Mouse (Mus musculus) hindbrain, postnatal 0 days (tissue): Measurements from ENCODE around the gene Slc6a13. TPM values are rescaled to one million over a fixed set of nuclear protein-coding genes. Genes with fewer than 3 reads are reported as not detected.
A peak's percentile ranks its signal among the peaks of the same experiment; 100 is the strongest.

Source experiments
- ATAC-seq: fragments of 200-750 bp; cut with Nextera tagmentation; 2 replicates; pipeline ENCODE4 v1.8.0; 2017; ENCODE audit warnings: mild to moderate bottlenecking, moderate TSS enrichment, moderate library complexity
- DNase-seq: peaks from one replicate; pipeline ENCODE4 v3.0.0-alpha.2; 2015; ENCODE audit warnings: low spot score
- H3K27ac ChIP-seq: fragments of 300-500 bp; sonication (generic); 2 replicates; pipeline ENCODE4 v1.5.1; 2014; ENCODE audit warnings: mild to moderate bottlenecking
- H3K27me3 ChIP-seq: fragments of 300-500 bp; sonication (generic); 2 replicates; pipeline ENCODE4 v1.6.1; 2014; ENCODE audit warnings: low read length, mixed read lengths; ENCODE audit not compliant: insufficient read depth
- H3K36me3 ChIP-seq: fragments of 300-500 bp; sonication (generic); 2 replicates; pipeline ENCODE4 v1.6.1; 2014; ENCODE audit warnings: low read length, mixed read lengths; ENCODE audit not compliant: insufficient read depth
- H3K4me1 ChIP-seq: fragments of 300-500 bp; sonication (generic); 2 replicates; pipeline ENCODE4 v1.6.1; 2014; ENCODE audit warnings: antibody characterized with exemption, low read length, mixed read lengths; ENCODE audit not compliant: insufficient read depth
- H3K4me2 ChIP-seq: fragments of 300-500 bp; sonication (generic); 2 replicates; pipeline ENCODE4 v1.6.1; 2014; ENCODE audit warnings: low read depth, mild to moderate bottlenecking, low read length, moderate library complexity, mixed read lengths
- H3K4me3 ChIP-seq: fragments of 300-500 bp; sonication (generic); 2 replicates; pipeline ENCODE4 v1.5.1; 2014; ENCODE audit warnings: low read length
- H3K9ac ChIP-seq: fragments of 300-500 bp; sonication (generic); replicated peaks from 2 replicates; pipeline ENCODE4 v1.6.1; 2014; ENCODE audit warnings: mild to moderate bottlenecking, low read length, moderate library complexity, mixed read lengths
- H3K9me3 ChIP-seq: fragments of 300-500 bp; sonication (generic); 2 replicates; pipeline ENCODE4 v1.6.1; 2016; ENCODE audit warnings: low read length, mixed read lengths
- CTCF ChIP-seq: IDR thresholded peaks from 2 replicates; pipeline ENCODE4 v1.5.1; 2016; ENCODE audit warnings: antibody characterized with exemption, control low read depth, low read depth
- WGBS: fragments of 180-500 bp; shearing (Covaris S2); extraction: QIAGEN DNeasy Blood & Tissue Kit; methylation state at CpG from one replicate; pipeline ENCODE4 v1.1.7; 2014; 5-methylcytosine and 5-hydroxymethylcytosine counted together
- polyA plus RNA-seq: library from polyadenylated mRNA; unstranded; fragments of >200 nt; fragmentation: Nextera tagmentation; extraction: Ambion mirVana; gene quantifications from 2 replicates; pipeline ENCODE4 v1.2.1, GENCODE M21; 2015
- total RNA-seq: library from RNA; depleted of rRNA; stranded (reverse); fragments of >200 nt; gene quantifications from 2 replicates; pipeline ENCODE4 v1.2.3, GENCODE M21; 2014; rRNA removed

The Slc6a13 gene
- total RNA-seq: 42.1 and 58.2 TPM in 2 replicates
- 55.4 and 60.7 TPM in 2 replicates for polyA plus RNA-seq

GRCm38 (mm10) chr6:121299954-121300353 is at the start of gene Slc6a13:
Slc6a13 (plus strand) TSS chr6:121300227.
- no peak for ATAC-seq
- no peaks in the 10 kb centered on the region for H3K9me3 ChIP-seq
- no peak within 1 kb of the TSS for H3K9ac ChIP-seq
- DNase-seq: no peak
- TF ChIP-seq CTCF: no peak
- H3K36me3 ChIP-seq: no peaks in the 10 kb centered on the region
- no peak within 1 kb of the TSS for H3K27ac ChIP-seq
- no peaks in the 10 kb centered on the region for H3K27me3 ChIP-seq
- H3K4me1 ChIP-seq: no peaks in the 10 kb centered on the region
- H3K4me2 ChIP-seq: no peak within 1 kb of the TSS
- WGBS: 6% methylated on average over 11 of the region's 11 CpGs
- H3K4me3 ChIP-seq: no peak within 1 kb of the TSS

GRCm38 (mm10) chr6:121250406-121250805 is 49.6 kb upstream of the Slc6a13 start:
- Histone ChIP-seq H3K36me3 (no peaks in the 10 kb centered on the region), H3K27ac (no peak overlapping the region), H3K4me3 (no peak overlapping the region), H3K9ac (no peak overlapping the region), H3K4me2 (no peak overlapping the region), H3K9me3 (no peaks in the 10 kb centered on the region), H3K4me1 (no peaks in the 10 kb centered on the region), H3K27me3 (no peaks in the 10 kb centered on the region)
- ATAC-seq: no peak
- WGBS: 57% methylated on average over 1 of the region's 1 CpGs
- no peak for TF ChIP-seq CTCF
- no peak for DNase-seq

DNA sequence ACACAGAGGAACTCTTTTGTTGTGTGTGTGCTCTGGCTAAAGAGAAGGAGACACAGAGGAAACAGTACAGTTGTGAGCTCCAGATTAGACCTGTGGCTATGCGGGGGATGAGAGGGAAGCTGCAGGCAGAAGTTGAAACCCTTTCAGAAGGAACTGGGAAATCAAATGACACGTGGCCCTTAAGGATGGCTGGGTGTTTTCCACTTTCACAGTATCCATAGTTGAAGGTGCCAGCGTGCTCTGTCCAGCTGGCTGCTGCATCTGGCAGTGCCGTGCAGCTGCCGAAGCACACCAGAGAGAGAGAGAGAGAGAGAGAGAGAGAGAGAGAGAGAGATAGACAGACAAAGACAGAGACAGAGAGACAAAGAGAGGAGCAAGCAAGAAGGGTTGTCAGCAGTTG is 48.8 kb upstream of the Slc6a13 start:
- Histone ChIP-seq H3K4me3 (no peak overlapping the region), H3K27me3 (no peaks in the 10 kb centered on the region), H3K4me1 (no peaks in the 10 kb centered on the region), H3K4me2 (no peak overlapping the region), H3K27ac (no peak overlapping the region), H3K9me3 (no peaks in the 10 kb centered on the region), H3K36me3 (no peaks in the 10 kb centered on the region), H3K9ac (no peak overlapping the region)
- ATAC-seq (no peak), DNase-seq (no peak)
- WGBS: 73% methylated on average over 5 of the region's 5 CpGs
- no peak for TF ChIP-seq CTCF

- Histone ChIP-seq H3K4me1 (no peaks in the 10 kb centered on the region), H3K4me3 (no peak overlapping the region), H3K9ac (no peak overlapping the region), H3K27ac (no peak overlapping the region), H3K9me3 (no peaks in the 10 kb centered on the region), H3K4me2 (no peak overlapping the region), H3K36me3 (no peaks in the 10 kb centered on the region), H3K27me3 (no peaks in the 10 kb centered on the region)
- 30% methylated on average over 9 of the region's 9 CpGs for WGBS
- peak; percentile 84 for TF ChIP-seq CTCF
- ATAC-seq (0 out of 2 replicates have a peak, but pooled peaks have one; percentile 38), DNase-seq (peak; percentile 83)
These were observed 39.5 kb upstream of the Slc6a13 start for GRCm38 (mm10) chr6:121260548-121260947.

DNA sequence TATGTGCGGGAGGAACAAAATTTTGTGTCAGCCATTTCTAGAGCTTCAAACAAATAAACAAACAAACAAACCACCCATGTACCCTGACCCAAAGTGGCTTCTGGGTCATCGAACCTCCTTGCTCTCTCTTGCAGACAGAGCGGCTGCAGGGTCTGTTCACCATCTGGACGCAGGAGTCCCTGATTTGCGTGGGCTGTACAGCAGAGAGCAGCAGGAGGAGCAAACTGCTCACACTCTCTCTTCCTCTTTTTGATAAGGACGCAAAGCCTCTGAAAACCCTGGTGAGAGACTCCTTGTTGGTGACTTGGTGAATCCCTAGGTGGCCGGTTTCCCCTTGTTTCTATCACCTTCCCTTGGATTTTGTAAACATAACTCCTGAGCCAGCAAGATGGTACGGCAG is 38.8 kb upstream of the Slc6a13 start:
- Histone ChIP-seq H3K27ac (no peak overlapping the region), H3K4me1 (no peaks in the 10 kb centered on the region), H3K9ac (no peak overlapping the region), H3K4me3 (no peak overlapping the region), H3K36me3 (no peaks in the 10 kb centered on the region), H3K4me2 (no peak overlapping the region), H3K9me3 (no peaks in the 10 kb centered on the region), H3K27me3 (no peaks in the 10 kb centered on the region)
- 83% methylated on average over 8 of the region's 8 CpGs for WGBS
- ATAC-seq: no peak
- no peak for TF ChIP-seq CTCF
- DNase-seq: no peak

DNA sequence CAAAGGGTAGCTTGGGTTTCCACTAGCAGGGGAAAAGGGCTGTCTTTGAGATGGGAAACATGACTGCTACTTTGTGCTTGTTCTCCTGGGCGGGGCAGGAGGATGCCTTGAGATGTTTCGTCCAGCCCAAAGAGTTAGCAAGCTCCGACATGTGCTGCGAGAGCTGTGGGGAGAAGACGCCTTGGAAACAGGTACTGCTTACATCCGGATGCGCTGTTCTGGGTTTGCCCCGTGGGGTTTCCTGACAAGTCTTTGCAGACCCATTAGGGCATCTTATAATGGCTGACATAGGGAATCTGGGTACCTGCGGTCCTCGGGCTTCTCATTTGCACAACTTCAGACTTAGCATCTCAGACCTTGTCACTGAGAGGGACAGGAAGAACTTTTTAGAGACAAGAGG is 38.0 kb upstream of the Slc6a13 start:
- TF ChIP-seq CTCF: no peak
- WGBS: 94% methylated on average over 10 of the region's 10 CpGs

GRCm38 (mm10) chr6:121262496-121262895 is 37.5 kb upstream of the Slc6a13 start:
- no peak overlapping the region for H3K27ac ChIP-seq
- no peak for ATAC-seq
- H3K27me3 ChIP-seq: no peaks in the 10 kb centered on the region
- TF ChIP-seq CTCF: no peak
- H3K4me1 ChIP-seq: no peaks in the 10 kb centered on the region
- no peak overlapping the region for H3K4me2 ChIP-seq
- DNase-seq: no peak
- no peaks in the 10 kb centered on the region for H3K36me3 ChIP-seq
- 95% methylated on average over 11 of the region's 11 CpGs for WGBS
- H3K9ac ChIP-seq: no peak overlapping the region
- no peak overlapping the region for H3K4me3 ChIP-seq
- H3K9me3 ChIP-seq: no peaks in the 10 kb centered on the region

More for the DNA sequence above, 38.0 kb upstream of the Slc6a13 start:
- no peaks in the 10 kb centered on the region for H3K27me3 ChIP-seq
- ATAC-seq: no peak
- no peaks in the 10 kb centered on the region for H3K36me3 ChIP-seq
- no peak overlapping the region for H3K4me2 ChIP-seq
- no peaks in the 10 kb centered on the region for H3K9me3 ChIP-seq
- H3K4me1 ChIP-seq: no peaks in the 10 kb centered on the region
- H3K4me3 ChIP-seq: no peak overlapping the region
- H3K27ac ChIP-seq: no peak overlapping the region
- no peak overlapping the region for H3K9ac ChIP-seq
- DNase-seq: no peak
